Mouse (Mus musculus): ENCODE data around the gene Mcmbp. TPM values are rescaled to one million over a fixed set of nuclear protein-coding genes. Genes with fewer than 3 reads are reported as not detected.
"Not testable (repeated sequence)": the region's sequence is repeated elsewhere in the genome, so short reads cannot be mapped to it uniquely, and the experiment has no call there.

Mcmbp gene
- total RNA-seq, 4 experiments from 2014 or later = 26.3 to 31.6 (median 29.0) TPM

- no peak for DNase-seq (ENCODE audit: low spot score in 2 of 2)
Observed at GRCm38 (mm10) chr7:128717991-128718390, 22.3 kb downstream of the Mcmbp start.

DNA sequence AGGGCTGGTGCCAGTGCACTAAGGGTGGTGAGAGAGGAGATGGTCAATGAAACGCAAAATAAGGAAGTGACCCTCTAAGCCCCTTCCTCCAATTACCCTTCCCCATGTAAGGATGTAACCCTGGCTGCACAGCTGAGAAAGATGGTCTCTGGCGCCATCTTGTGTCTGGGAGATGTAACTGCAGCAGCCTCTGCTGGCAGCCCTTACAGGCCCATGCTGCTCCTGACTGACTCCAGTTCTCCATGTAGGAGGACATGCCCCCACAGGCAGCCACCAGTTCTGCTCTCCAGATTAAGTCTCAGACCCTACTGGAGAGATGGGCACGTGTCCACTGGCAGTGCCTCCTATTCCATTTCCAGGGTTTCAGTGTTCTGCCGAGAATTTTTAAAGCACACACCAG, 34.6 kb downstream of the Mcmbp start:
- peak; percentile 59 to 68 for DNase-seq (ENCODE audit: low spot score in 2 of 2)

DNA sequence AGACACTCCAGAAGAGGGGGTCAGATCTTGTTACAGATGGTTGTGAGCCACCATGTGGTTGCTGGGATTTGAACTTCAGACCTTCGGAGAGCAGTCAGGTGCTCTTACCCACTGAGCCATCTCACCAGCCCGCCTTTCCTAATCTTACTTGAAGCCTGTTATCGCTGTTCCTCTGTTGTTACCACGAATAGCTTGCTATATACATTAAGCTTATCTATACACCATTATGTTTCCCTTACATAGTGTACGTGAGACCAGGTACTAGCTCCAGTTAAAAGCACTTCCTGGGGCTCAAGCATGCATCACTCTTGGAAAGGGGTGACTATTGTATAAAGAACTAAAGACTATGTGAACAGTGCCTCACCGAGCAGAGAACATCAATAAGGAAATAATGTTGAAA, 40.3 kb downstream of the Mcmbp start:
- not testable (repeated sequence) for DNase-seq (ENCODE audit: low spot score in 2 of 2)

DNA sequence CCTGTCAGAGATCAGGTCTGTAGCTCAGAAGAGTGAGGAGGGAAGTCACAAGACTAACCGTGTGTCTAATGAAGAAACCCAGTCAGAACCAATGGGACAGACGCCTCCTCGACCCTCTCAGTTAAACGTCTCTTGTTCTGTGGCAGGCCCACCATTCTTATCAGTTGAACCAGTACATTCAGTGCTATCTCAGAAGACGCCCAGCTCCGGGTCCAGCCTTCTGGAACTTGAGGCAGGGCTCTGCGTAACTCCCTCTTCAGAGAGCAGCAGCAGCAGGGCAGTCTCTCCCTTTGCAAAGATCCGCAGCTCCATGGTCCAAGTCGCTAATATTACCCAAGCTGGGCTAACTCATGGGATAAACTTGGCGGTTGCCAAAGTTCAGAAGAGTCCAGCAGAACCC, 45.4 kb downstream of the Mcmbp start:
- DNase-seq (ENCODE audit: low spot score in 2 of 2) = no peak

- no peak for DNase-seq (ENCODE audit: low spot score in 2 of 2)
Observed at GRCm38 (mm10) chr7:128692163-128692562, 48.1 kb downstream of the Mcmbp start.

DNA sequence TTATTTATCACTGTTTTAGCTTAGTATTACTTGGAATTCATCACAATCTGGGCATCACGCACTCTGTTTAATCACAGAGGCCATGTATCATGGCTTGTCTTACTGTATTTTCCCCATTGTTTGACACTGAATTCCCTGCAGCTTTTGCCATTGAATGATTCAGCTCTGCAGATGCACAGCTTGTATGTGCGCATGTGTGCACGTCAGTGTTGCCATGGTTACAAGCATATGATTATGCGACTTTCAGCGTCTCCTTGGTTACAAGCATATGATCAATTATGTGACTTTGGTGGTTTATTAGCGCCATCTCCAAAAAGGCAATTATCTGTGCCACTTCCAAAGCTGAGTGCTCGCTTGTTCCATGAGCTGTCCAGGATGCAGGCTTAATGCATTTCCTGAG, 49.5 kb downstream of the Mcmbp start:
- peak; percentile 83 to 89 for DNase-seq (ENCODE audit: low spot score in 2 of 2)

GRCm38 (mm10) chr7:128690070-128690469, 50.2 kb downstream of the Mcmbp start:
- peak; percentile 88 to 94 for DNase-seq (ENCODE audit: low spot score in 2 of 2)

GRCm38 (mm10) chr7:128689347-128689746, 50.9 kb downstream of the Mcmbp start:
- DNase-seq (ENCODE audit: low spot score in 2 of 2) = no peak

DNA sequence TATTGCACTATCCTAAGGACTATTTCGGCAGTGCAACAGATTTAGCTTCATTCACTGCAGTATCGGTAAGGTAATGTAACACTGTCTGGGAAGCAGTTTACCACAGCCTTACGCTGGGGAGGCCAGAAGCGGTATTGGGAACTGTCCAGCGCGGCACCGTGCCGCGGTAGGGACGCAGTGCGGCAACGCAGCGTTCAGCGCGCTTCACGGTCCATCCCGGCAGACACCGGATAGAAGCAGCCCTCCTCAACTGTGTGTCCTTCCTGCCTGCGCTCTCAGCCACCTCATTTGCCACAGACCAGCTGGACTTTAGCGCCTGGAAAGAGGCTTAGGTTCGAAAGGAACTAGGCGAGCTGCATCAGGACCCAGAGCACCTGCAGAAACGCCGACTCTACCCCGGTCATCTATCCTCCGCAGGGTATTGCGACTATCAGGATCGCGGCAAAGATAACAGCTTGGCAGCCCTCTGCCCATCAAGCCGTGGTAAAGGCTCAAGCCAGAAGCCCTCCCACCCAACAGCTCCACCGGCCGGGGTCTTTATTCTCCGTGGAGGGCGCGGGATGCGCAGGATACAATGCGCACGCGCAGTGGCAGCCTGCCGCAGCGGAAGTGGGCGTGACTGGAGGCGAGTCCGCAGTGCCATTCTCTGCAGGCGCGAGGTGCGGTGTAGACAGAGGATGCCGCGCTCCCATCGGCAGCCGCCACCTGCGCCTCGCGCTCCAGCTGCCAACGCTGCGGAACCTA, 52.3 kb downstream of the Mcmbp start:
- DNase-seq (ENCODE audit: low spot score in 2 of 2) = peak; percentile 75 to 81

DNA sequence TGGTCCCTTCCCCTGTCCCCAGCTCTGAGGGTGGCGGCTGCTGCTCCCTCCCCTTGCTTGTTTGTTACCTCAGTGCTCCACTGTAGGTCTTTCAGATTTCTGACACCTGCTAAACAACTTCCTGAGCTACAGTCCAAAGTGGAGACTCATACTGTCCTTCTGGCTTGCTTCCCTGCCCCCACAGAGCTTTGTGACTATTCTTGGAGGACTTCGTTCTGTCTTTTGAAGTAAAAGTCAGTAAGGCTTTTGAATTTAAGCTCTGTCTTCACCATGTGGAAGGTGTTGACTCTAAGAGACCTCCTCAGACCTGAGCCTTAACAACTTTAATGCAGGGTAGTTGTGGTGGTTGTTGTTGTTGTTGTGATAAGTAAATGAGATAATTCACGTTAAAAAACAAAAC, 61.7 kb downstream of the Mcmbp start:
- no peak for DNase-seq (ENCODE audit: low spot score in 2 of 2)

DNA sequence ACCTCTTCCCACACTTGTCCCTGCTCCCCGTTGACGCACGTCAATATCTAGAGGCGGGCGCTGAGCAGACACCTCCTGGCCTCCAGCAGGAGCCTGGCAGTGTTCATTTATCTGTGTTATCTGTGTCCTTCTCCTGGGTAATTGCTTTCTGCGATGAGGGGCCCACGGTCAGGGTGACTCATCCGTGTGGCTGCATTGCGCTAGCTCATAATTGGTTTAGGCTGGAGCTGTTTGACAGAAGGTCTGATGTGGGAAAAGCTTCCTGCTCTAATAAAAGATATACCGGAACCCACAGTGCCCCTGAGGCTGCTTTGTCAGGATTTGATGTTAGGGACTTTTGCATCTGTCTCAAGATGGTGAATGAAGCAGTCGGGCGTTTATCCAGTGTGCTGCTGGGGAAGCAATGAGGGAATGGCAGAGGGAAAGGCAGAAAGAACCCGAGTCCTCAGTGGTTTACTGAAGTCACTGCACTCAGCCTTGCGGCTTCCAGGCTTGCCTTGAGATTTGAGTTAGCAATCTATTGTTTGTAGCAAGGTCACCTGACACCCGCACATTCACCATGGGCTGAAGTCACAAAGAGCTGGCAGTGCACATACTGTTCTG, 67.8 kb downstream of the Mcmbp start:
- peak; percentile 43 to 53 for DNase-seq (ENCODE audit: low spot score in 2 of 2)

- DNase-seq (ENCODE audit: low spot score in 2 of 2) = peak; percentile 74 to 75
Observed at GRCm38 (mm10) chr7:128671952-128672351, 68.3 kb downstream of the Mcmbp start.

DNA sequence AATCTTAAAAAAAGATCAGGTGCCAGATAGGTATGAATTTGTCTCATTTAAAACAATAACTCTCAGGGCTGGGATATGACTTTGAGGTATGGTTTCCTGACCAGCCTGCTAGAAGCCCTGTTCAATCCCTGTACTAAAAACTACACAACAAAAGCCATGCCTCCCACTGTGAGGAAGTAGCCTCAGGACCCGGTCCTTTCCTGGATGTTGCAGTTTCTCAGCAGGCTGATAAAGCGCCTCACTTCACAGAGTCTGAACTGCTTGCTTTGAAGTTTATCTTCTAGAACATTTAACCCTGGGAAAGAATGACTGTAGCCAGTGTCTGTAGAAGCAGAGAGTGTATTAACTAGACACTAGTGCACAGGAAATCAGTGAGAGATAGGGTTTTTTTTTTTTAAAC, 71.5 kb downstream of the Mcmbp start:
- DNase-seq (ENCODE audit: low spot score in 2 of 2) = no peak

- DNase-seq (ENCODE audit: low spot score in 2 of 2) = no peak
Observed at GRCm38 (mm10) chr7:128667788-128668187, 72.5 kb downstream of the Mcmbp start.

- DNase-seq (ENCODE audit: low spot score in 2 of 2) = no peak
Observed at GRCm38 (mm10) chr7:128664861-128665377, 75.4 kb downstream of the Mcmbp start.

DNA sequence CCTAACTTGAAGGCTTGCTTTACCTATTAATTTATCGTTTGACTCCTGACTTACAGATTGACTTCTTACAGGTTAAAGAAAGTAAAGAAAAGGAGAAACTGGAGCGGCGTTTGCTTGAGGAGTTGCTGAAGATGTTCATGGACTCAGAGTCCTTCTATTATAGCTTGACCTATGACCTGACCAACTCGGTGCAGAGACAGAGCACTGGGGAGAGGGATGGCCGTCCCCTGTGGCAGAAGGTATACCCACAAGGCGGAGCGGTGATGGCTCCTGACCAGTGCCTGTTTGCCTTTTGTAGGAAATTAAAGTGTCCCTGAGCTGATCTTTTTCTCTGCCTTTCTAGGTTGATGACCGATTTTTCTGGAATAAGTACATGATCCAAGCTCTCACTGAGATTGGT, 76.4 kb downstream of the Mcmbp start:
- no peak for DNase-seq (ENCODE audit: low spot score in 2 of 2)

DNA sequence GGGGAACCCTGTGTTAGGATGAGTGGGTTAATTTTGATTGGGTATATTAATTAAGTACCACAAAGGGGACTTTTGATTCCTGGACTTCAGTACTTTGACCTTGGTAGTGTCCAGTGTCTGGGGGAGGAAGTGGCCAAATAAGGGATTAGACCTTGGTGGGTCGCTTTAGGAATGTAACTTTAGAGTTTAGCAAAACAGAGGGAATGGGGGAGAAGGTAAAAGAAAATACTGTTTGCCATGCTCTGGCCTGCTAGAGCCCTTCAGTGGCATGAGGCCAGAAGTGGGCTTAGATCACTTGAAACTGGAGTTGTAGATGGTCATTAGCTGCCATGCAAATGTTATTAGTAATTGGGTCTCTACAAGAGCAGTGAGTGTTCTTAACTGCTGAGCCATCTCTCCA, 83.3 kb downstream of the Mcmbp start:
- DNase-seq (ENCODE audit: low spot score in 2 of 2) = no peak

Other genes starting within 250 kb of the Mcmbp start
- 10 to 100 TPM; 13.5 to 16.4 (median 14.9) TPM for gene Bag3, start 216.9 kb downstream of the Mcmbp start, total RNA-seq (2022)
- gene Inpp5f, start 129.2 kb downstream of the Mcmbp start, total RNA-seq (2022) = 100 to 1,000 TPM; 103 to 122 (median 117) TPM
- 10 to 100 TPM; 44.5 to 65.8 (median 54.9) TPM for gene Sec23ip, start 4.4 kb upstream of the Mcmbp start, total RNA-seq (2022)